Mouse (Mus musculus) embryonic facial prominence, embryonic 11.5 days (tissue): Measurements from ENCODE around the gene Ncoa7. TPM values are rescaled to one million over a fixed set of nuclear protein-coding genes. Genes with fewer than 3 reads are reported as not detected.

Experiments
- ATAC-seq: fragments of 200-750 bp; cut with Nextera tagmentation; replicated peaks from 2 replicates; pipeline ENCODE4 v1.8.0; 2017; ENCODE audit warnings: low read depth; ENCODE audit not compliant: insufficient number of reproducible peaks, low FRiP score, low TSS enrichment
- DNase-seq: peaks from one replicate; pipeline ENCODE4 v3.0.0-alpha.2; 2015; ENCODE audit warnings: low spot score
- H3K27ac ChIP-seq: fragments of 300-500 bp; sonication (generic); replicated peaks from 2 replicates; pipeline ENCODE4 v1.5.1; 2014; ENCODE audit warnings: mild to moderate bottlenecking, low read depth, low read length, control low read depth
- H3K27me3 ChIP-seq: fragments of 300-500 bp; sonication (generic); 2 replicates; pipeline ENCODE4 v1.6.1; 2014; ENCODE audit warnings: mild to moderate bottlenecking, low read length, moderate library complexity, mixed read lengths; ENCODE audit not compliant: control insufficient read depth, insufficient read depth
- H3K36me3 ChIP-seq: fragments of 300-500 bp; sonication (generic); replicated peaks from 2 replicates; pipeline ENCODE4 v1.6.1; 2014; ENCODE audit warnings: low read depth, mild to moderate bottlenecking, low read length, moderate library complexity, mixed read lengths; ENCODE audit not compliant: control insufficient read depth, insufficient read depth
- H3K4me1 ChIP-seq: fragments of 300-500 bp; sonication (generic); 2 replicates; pipeline ENCODE4 v1.6.1; 2014; ENCODE audit warnings: low read length, mixed read lengths; ENCODE audit not compliant: control insufficient read depth, insufficient read depth
- H3K4me2 ChIP-seq: fragments of 300-500 bp; sonication (generic); 2 replicates; pipeline ENCODE4 v1.6.1; 2014; ENCODE audit warnings: low read depth, mild to moderate bottlenecking, control low read depth, low read length, moderate library complexity
- H3K4me3 ChIP-seq: fragments of 300-500 bp; sonication (generic); 2 replicates; pipeline ENCODE4 v1.5.1; 2014; ENCODE audit warnings: low read depth, low read length, control low read depth
- H3K9ac ChIP-seq: fragments of 300-500 bp; sonication (generic); replicated peaks from 2 replicates; pipeline ENCODE4 v1.6.1; 2014; ENCODE audit warnings: mild to moderate bottlenecking, control low read depth, low read length
- H3K9me3 ChIP-seq: fragments of 300-500 bp; sonication (generic); replicated peaks from 2 replicates; pipeline ENCODE4 v1.6.1; 2016; ENCODE audit warnings: mild to moderate bottlenecking, low read length, inconsistent platforms, mixed read lengths; ENCODE audit not compliant: control insufficient read depth
- WGBS: fragments of 180-500 bp; shearing (Covaris S2); extraction: QIAGEN DNeasy Blood & Tissue Kit; methylation state at CpG from one replicate; pipeline ENCODE4 v1.1.7; 2014; 5-methylcytosine and 5-hydroxymethylcytosine counted together
- polyA plus RNA-seq: library from polyadenylated mRNA; unstranded; fragments of >200 nt; fragmentation: Nextera tagmentation; extraction: Ambion mirVana; gene quantifications from 2 replicates; pipeline ENCODE4 v1.2.1, GENCODE M21; 2014

The Ncoa7 gene
- polyA plus RNA-seq = 9.7 and 10.3 TPM in 2 replicates

- no peaks in the 10 kb centered on the region for H3K9me3 ChIP-seq
- H3K4me2 ChIP-seq = peak within 1 kb of the TSS; percentile 52
- no peaks in the 10 kb centered on the region for H3K4me1 ChIP-seq
- no peaks in the 10 kb centered on the region for H3K36me3 ChIP-seq
- peak within 1 kb of the TSS; percentile 77 for H3K4me3 ChIP-seq
- WGBS = under 1% methylated on average over 76 of the region's 89 CpGs
- DNase-seq (peak; percentile 80), ATAC-seq (peak; percentile 94)
- H3K27me3 ChIP-seq = no peaks in the 10 kb centered on the region
- H3K9ac ChIP-seq = peak within 1 kb of the TSS; percentile 90
- peak within 1 kb of the TSS; percentile 81 for H3K27ac ChIP-seq
These were observed at the start of gene Ncoa7 for GRCm38 (mm10) chr10:30802681-30803586. Ncoa7 (minus strand) TSS chr10:30803326.

GRCm38 (mm10) chr10:30845101-30845825 lies 42.1 kb upstream of the Ncoa7 start:
- Histone ChIP-seq H3K4me1 (peaks cover 6% of the 10 kb centered on the region; the same call in 1 of the 2 replicates), H3K9me3 (no peaks in the 10 kb centered on the region), H3K36me3 (no peaks in the 10 kb centered on the region), H3K27me3 (peaks cover 8% of the 10 kb centered on the region; the same call in 1 of the 2 replicates), H3K27ac (no peak overlapping the region), H3K9ac (no peak overlapping the region), H3K4me3 (no peak overlapping the region), H3K4me2 (no peak overlapping the region)
- WGBS = 10% methylated on average over 13 of the region's 13 CpGs
- DNase-seq = no peak
- ATAC-seq = no peak

GRCm38 (mm10) chr10:30844191-30845010 lies 41.3 kb upstream of the Ncoa7 start:
- Histone ChIP-seq H3K4me1 (peaks cover 6% of the 10 kb centered on the region; the same call in 1 of the 2 replicates), H3K4me2 (peak overlapping the region; percentile 90), H3K36me3 (no peaks in the 10 kb centered on the region), H3K27me3 (peaks cover 8% of the 10 kb centered on the region; the same call in 1 of the 2 replicates), H3K9me3 (no peaks in the 10 kb centered on the region), H3K27ac (0 out of 2 replicates have a peak overlapping the region, but pooled peaks have one; percentile 22), H3K4me3 (peak overlapping the region; percentile 60), H3K9ac (peak overlapping the region; percentile 43)
- peak; percentile 45 for DNase-seq
- ATAC-seq = 0 out of 2 replicates have a peak, but pooled peaks have one; percentile 11
- WGBS = 1% methylated on average over 30 of the region's 30 CpGs

- H3K36me3 ChIP-seq = no peaks in the 10 kb centered on the region
- WGBS = under 1% methylated on average over 21 of the region's 21 CpGs
- peak overlapping the region; percentile 43 for H3K9ac ChIP-seq
- H3K27me3 ChIP-seq = peaks cover 8% of the 10 kb centered on the region; the same call in 1 of the 2 replicates
- H3K4me2 ChIP-seq = peak overlapping the region; percentile 90
- peak overlapping the region; percentile 60 for H3K4me3 ChIP-seq
- H3K4me1 ChIP-seq = peaks cover 6% of the 10 kb centered on the region; the same call in 1 of the 2 replicates
- ATAC-seq = 0 out of 2 replicates have a peak, but pooled peaks have one; percentile 1
- peak; percentile 59 for DNase-seq
- no peak overlapping the region for H3K27ac ChIP-seq
- no peaks in the 10 kb centered on the region for H3K9me3 ChIP-seq
These were observed 40.5 kb upstream of the Ncoa7 start for GRCm38 (mm10) chr10:30843438-30844190.

GRCm38 (mm10) chr10:30842643-30843437 lies 39.7 kb upstream of the Ncoa7 start, which contains the start of gene Hey2:
Hey2 (minus strand) TSS chr10:30842801.
- Histone ChIP-seq H3K27me3 (peaks cover 8% of the 10 kb centered on the region; the same call in 1 of the 2 replicates), H3K36me3 (no peaks in the 10 kb centered on the region), H3K4me2 (peak within 1 kb of the TSS; percentile 90), H3K27ac (no peak within 1 kb of the TSS), H3K9me3 (no peaks in the 10 kb centered on the region), H3K4me3 (peak within 1 kb of the TSS; percentile 60), H3K4me1 (peaks cover 6% of the 10 kb centered on the region; the same call in 1 of the 2 replicates), H3K9ac (peak within 1 kb of the TSS; percentile 44)
- WGBS = under 1% methylated on average over 69 of the region's 70 CpGs
- peak; percentile 99 for ATAC-seq
- DNase-seq = peak; percentile 99

- peak overlapping the region; percentile 60 for H3K4me3 ChIP-seq
These were observed 39.1 kb upstream of the Ncoa7 start for GRCm38 (mm10) chr10:30842228-30842627.

More at GRCm38 (mm10) chr10:30842228-30842627, 39.1 kb upstream of the Ncoa7 start:
- Histone ChIP-seq H3K27ac (no peak overlapping the region), H3K4me1 (peaks cover 6% of the 10 kb centered on the region; the same call in 1 of the 2 replicates), H3K36me3 (no peaks in the 10 kb centered on the region), H3K27me3 (peaks cover 8% of the 10 kb centered on the region; the same call in 1 of the 2 replicates), H3K4me2 (peak overlapping the region; percentile 90), H3K9ac (peak overlapping the region; percentile 44), H3K9me3 (no peaks in the 10 kb centered on the region)
- ATAC-seq (peak; percentile 54), DNase-seq (peak; percentile 29)
- WGBS = under 1% methylated on average over 29 of the region's 29 CpGs
